Mouse (Mus musculus): ENCODE results near the gene Elavl4. TPM values are rescaled to one million over a fixed set of nuclear protein-coding genes. Genes with fewer than 3 reads are reported as not detected.

Gene Elavl4
- polyA plus RNA-seq, 1 experiment from 2014 or later = 378 TPM

- no peak for DNase-seq (ENCODE audit: low spot score)
- H3K9me3 ChIP-seq (ENCODE audit: control insufficient read depth, low read length) = no peaks in the 10 kb centered on the region
- no peaks in the 10 kb centered on the region for H3K27me3 ChIP-seq (ENCODE audit: control insufficient read depth, insufficient read depth, low read length)
- H3K36me3 ChIP-seq (ENCODE audit: control insufficient read depth, insufficient read depth, low read length) = no peaks in the 10 kb centered on the region
- H3K9ac ChIP-seq (ENCODE audit: low read length) = no peak overlapping the region
- H3K4me2 ChIP-seq (ENCODE audit: low read depth) = no peak overlapping the region
- no peak overlapping the region for H3K4me3 ChIP-seq (ENCODE audit: low read depth, low read length)
- no peak overlapping the region for H3K27ac ChIP-seq (ENCODE audit: low read depth, low read length)
- 86% methylated on average over 5 of the region's 5 CpGs for WGBS
- ATAC-seq (ENCODE audit: insufficient read depth, low FRiP score, low TSS enrichment) = no peak
- H3K4me1 ChIP-seq (ENCODE audit: control insufficient read depth, insufficient read depth, low read length) = no peaks in the 10 kb centered on the region
Observed at GRCm38 (mm10) chr4:110172028-110172427, 179.7 kb downstream of the Elavl4 start.

- DNase-seq (ENCODE audit: low spot score) = no peak
- H3K36me3 ChIP-seq (ENCODE audit: control insufficient read depth, insufficient read depth, low read length) = no peaks in the 10 kb centered on the region
- no peaks in the 10 kb centered on the region for H3K4me1 ChIP-seq (ENCODE audit: control insufficient read depth, insufficient read depth, low read length)
- no peak overlapping the region for H3K4me3 ChIP-seq (ENCODE audit: low read depth, low read length)
- H3K27ac ChIP-seq (ENCODE audit: low read depth, low read length) = no peak overlapping the region
- H3K9ac ChIP-seq (ENCODE audit: low read length) = no peak overlapping the region
- H3K27me3 ChIP-seq (ENCODE audit: control insufficient read depth, insufficient read depth, low read length) = no peaks in the 10 kb centered on the region
- no peak for ATAC-seq (ENCODE audit: insufficient read depth, low FRiP score, low TSS enrichment)
- H3K4me2 ChIP-seq (ENCODE audit: low read depth) = no peak overlapping the region
- H3K9me3 ChIP-seq (ENCODE audit: control insufficient read depth, low read length) = no peaks in the 10 kb centered on the region
- 89% methylated on average over 5 of the region's 5 CpGs for WGBS
Observed at GRCm38 (mm10) chr4:110165217-110165616, 186.5 kb downstream of the Elavl4 start.

- Histone ChIP-seq H3K27me3 (ENCODE audit: control insufficient read depth, insufficient read depth, low read length) (no peaks in the 10 kb centered on the region), H3K4me1 (ENCODE audit: control insufficient read depth, insufficient read depth, low read length) (no peaks in the 10 kb centered on the region), H3K9me3 (ENCODE audit: control insufficient read depth, low read length) (no peaks in the 10 kb centered on the region), H3K27ac (ENCODE audit: low read depth, low read length) (no peak overlapping the region), H3K36me3 (ENCODE audit: control insufficient read depth, insufficient read depth, low read length) (no peaks in the 10 kb centered on the region), H3K4me2 (ENCODE audit: low read depth) (no peak overlapping the region), H3K9ac (ENCODE audit: low read length) (no peak overlapping the region), H3K4me3 (ENCODE audit: low read depth, low read length) (no peak overlapping the region)
- no peak for ATAC-seq (ENCODE audit: insufficient read depth, low FRiP score, low TSS enrichment)
- WGBS = 84% methylated on average over 3 of the region's 3 CpGs
- DNase-seq (ENCODE audit: low spot score) = no peak
Observed at GRCm38 (mm10) chr4:110161600-110161999, 190.1 kb downstream of the Elavl4 start.

GRCm38 (mm10) chr4:110157515-110158159 is 194.1 kb downstream of the Elavl4 start:
- no peak overlapping the region for H3K4me3 ChIP-seq (ENCODE audit: low read depth, low read length)
- WGBS = 43% methylated on average over 3 of the region's 3 CpGs
- H3K4me1 ChIP-seq (ENCODE audit: control insufficient read depth, insufficient read depth, low read length) = peaks cover 12% of the 10 kb centered on the region
- no peak overlapping the region for H3K4me2 ChIP-seq (ENCODE audit: low read depth)
- no peaks in the 10 kb centered on the region for H3K9me3 ChIP-seq (ENCODE audit: control insufficient read depth, low read length)
- DNase-seq (ENCODE audit: low spot score) (no peak), ATAC-seq (ENCODE audit: insufficient read depth, low FRiP score, low TSS enrichment) (no peak)
- H3K27ac ChIP-seq (ENCODE audit: low read depth, low read length) = no peak overlapping the region
- H3K9ac ChIP-seq (ENCODE audit: low read length) = no peak overlapping the region
- H3K36me3 ChIP-seq (ENCODE audit: control insufficient read depth, insufficient read depth, low read length) = no peaks in the 10 kb centered on the region
- H3K27me3 ChIP-seq (ENCODE audit: control insufficient read depth, insufficient read depth, low read length) = no peaks in the 10 kb centered on the region

GRCm38 (mm10) chr4:110155954-110156353 is 195.8 kb downstream of the Elavl4 start:
- no peak overlapping the region for H3K27ac ChIP-seq (ENCODE audit: low read depth, low read length)
- no peak for DNase-seq (ENCODE audit: low spot score)

More at GRCm38 (mm10) chr4:110155954-110156353, 195.8 kb downstream of the Elavl4 start:
- Histone ChIP-seq H3K36me3 (ENCODE audit: control insufficient read depth, insufficient read depth, low read length) (no peaks in the 10 kb centered on the region), H3K9ac (ENCODE audit: low read length) (no peak overlapping the region), H3K4me3 (ENCODE audit: low read depth, low read length) (no peak overlapping the region), H3K4me1 (ENCODE audit: control insufficient read depth, insufficient read depth, low read length) (peaks cover 17% of the 10 kb centered on the region), H3K9me3 (ENCODE audit: control insufficient read depth, low read length) (no peaks in the 10 kb centered on the region), H3K4me2 (ENCODE audit: low read depth) (no peak overlapping the region), H3K27me3 (ENCODE audit: control insufficient read depth, insufficient read depth, low read length) (no peaks in the 10 kb centered on the region)
- ATAC-seq (ENCODE audit: insufficient read depth, low FRiP score, low TSS enrichment) = no peak
- WGBS = 57% methylated on average over 2 of the region's 2 CpGs

Other genes with a start within 250 kb of the Elavl4 start
- gene Agbl4, start 45.8 kb upstream of the Elavl4 start, polyA plus RNA-seq (2014; fragmentation: Nextera tagmentation; extraction: Ambion mirVana) = 0.66 and 1.1 TPM in 2 replicates